Mouse (Mus musculus) embryonic fibroblast, embryonic 13.5 days (primary cell): ENCODE measurements at regions not wholly inside any gene's neighbourhood (a gene's known extent, or its start where the extent isn't known, plus 50 kb on each side); places are given as distances from the start of the nearest gene placed in this dataset.

Experiments used
- CTCF ChIP-seq: IDR thresholded peaks from 2 replicates; pipeline ENCODE4 v1.5.1; 2011; ENCODE audit warnings: mild to moderate bottlenecking, control low read depth, low read length, moderate library complexity, borderline replicate concordance; ENCODE audit not compliant: insufficient read depth
- POLR2A ChIP-seq: IDR thresholded peaks from 2 replicates; pipeline ENCODE4 v1.6.1; 2011; ENCODE audit warnings: low read depth, mild to moderate bottlenecking, control low read depth, low read length, moderate library complexity

DNA sequence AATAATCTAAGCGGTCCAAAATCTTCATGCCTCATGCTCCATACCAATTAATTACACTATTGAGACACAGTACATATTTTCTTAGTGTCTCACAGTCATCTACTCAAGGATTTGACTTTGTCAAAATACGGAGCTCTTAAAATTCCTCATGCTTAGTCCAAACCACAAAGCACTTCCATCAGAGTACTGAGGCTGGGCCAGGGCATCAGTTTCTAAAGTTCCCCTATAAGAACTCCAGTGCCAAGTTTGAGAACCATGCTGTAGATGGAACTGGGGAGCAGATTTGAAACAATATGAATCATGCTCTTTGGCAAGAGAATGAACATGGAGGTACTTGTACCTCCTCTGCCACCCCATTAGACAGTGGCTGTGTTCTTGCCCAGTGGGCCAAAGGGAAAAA is 176.9 kb downstream of the Ahr start:
- TF ChIP-seq CTCF (no peak), POLR2A (no peak)
